Mouse (Mus musculus) limb, embryonic 11.5 days (tissue): ENCODE results near the gene Pbp2. TPM values are rescaled to one million over a fixed set of nuclear protein-coding genes. Genes with fewer than 3 reads are reported as not detected.

Experiments
- ATAC-seq: fragments of 200-750 bp; cut with Nextera tagmentation; 2 replicates; pipeline ENCODE4 v1.8.0; 2017; ENCODE audit warnings: low read depth; ENCODE audit not compliant: insufficient number of reproducible peaks, low FRiP score, low TSS enrichment
- DNase-seq: peaks from one replicate; pipeline ENCODE4 v3.0.0-alpha.2; 2015; ENCODE audit warnings: low spot score
- H3K27ac ChIP-seq: fragments of 300-500 bp; sonication (generic); replicated peaks from 2 replicates; pipeline ENCODE4 v1.5.1; 2014; ENCODE audit warnings: low read depth, mild to moderate bottlenecking, low read length
- H3K27me3 ChIP-seq: fragments of 300-500 bp; sonication (generic); 2 replicates; pipeline ENCODE4 v1.6.1; 2014; ENCODE audit warnings: mild to moderate bottlenecking, low read length, mixed read lengths; ENCODE audit not compliant: control insufficient read depth, insufficient read depth
- H3K36me3 ChIP-seq: fragments of 300-500 bp; sonication (generic); 2 replicates; pipeline ENCODE4 v1.6.1; 2014; ENCODE audit warnings: mild to moderate bottlenecking, low read length, moderate library complexity, mixed read lengths; ENCODE audit not compliant: control insufficient read depth, insufficient read depth
- H3K4me1 ChIP-seq: fragments of 300-500 bp; sonication (generic); 2 replicates; pipeline ENCODE4 v1.6.1; 2014; ENCODE audit warnings: low read length, mixed read lengths; ENCODE audit not compliant: control insufficient read depth, insufficient read depth
- H3K4me2 ChIP-seq: fragments of 300-500 bp; sonication (generic); 2 replicates; pipeline ENCODE4 v1.6.1; 2014; ENCODE audit warnings: low read depth, mild to moderate bottlenecking, moderate library complexity; ENCODE audit not compliant: severe bottlenecking
- H3K4me3 ChIP-seq: fragments of 300-500 bp; sonication (generic); 2 replicates; pipeline ENCODE4 v1.5.1; 2014; ENCODE audit warnings: low read depth, low read length
- H3K9ac ChIP-seq: fragments of 300-500 bp; sonication (generic); 2 replicates; pipeline ENCODE4 v1.6.1; 2014; ENCODE audit warnings: mild to moderate bottlenecking, low read length
- H3K9me3 ChIP-seq: fragments of 300-500 bp; sonication (generic); 2 replicates; pipeline ENCODE4 v1.6.1; 2016; ENCODE audit warnings: low read length; ENCODE audit not compliant: control insufficient read depth
- WGBS: fragments of 180-500 bp; shearing (Covaris S2); extraction: QIAGEN DNeasy Blood & Tissue Kit; methylation state at CpG from one replicate; pipeline ENCODE4 v1.1.7; 2014; 5-methylcytosine and 5-hydroxymethylcytosine counted together
- polyA plus RNA-seq: library from polyadenylated mRNA; unstranded; fragments of >200 nt; fragmentation: Nextera tagmentation; extraction: Ambion mirVana; gene quantifications from 2 replicates; pipeline ENCODE4 v1.2.1, GENCODE M21; 2014

Pbp2 gene
- polyA plus RNA-seq, 1 experiment from 2014 or later: 0.23 TPM

GRCm38 (mm10) chr6:135296267-135296666 lies 13.9 kb downstream of the Pbp2 start:
- Histone ChIP-seq H3K27me3 (no peaks in the 10 kb centered on the region), H3K27ac (no peak overlapping the region), H3K9me3 (no peaks in the 10 kb centered on the region), H3K9ac (no peak overlapping the region), H3K4me2 (no peak overlapping the region), H3K36me3 (no peaks in the 10 kb centered on the region), H3K4me1 (no peaks in the 10 kb centered on the region), H3K4me3 (no peak overlapping the region)
- ATAC-seq (no peak), DNase-seq (no peak)
- 77% methylated on average over 17 of the region's 17 CpGs for WGBS

GRCm38 (mm10) chr6:135295082-135295861 lies 14.9 kb downstream of the Pbp2 start:
- no peaks in the 10 kb centered on the region for H3K4me1 ChIP-seq
- no peak overlapping the region for H3K9ac ChIP-seq
- H3K27me3 ChIP-seq: no peaks in the 10 kb centered on the region
- no peaks in the 10 kb centered on the region for H3K36me3 ChIP-seq
- H3K27ac ChIP-seq: no peak overlapping the region
- no peak overlapping the region for H3K4me3 ChIP-seq
- no peak for DNase-seq
- ATAC-seq: no peak
- H3K9me3 ChIP-seq: no peaks in the 10 kb centered on the region
- 78% methylated on average over 11 of the region's 11 CpGs for WGBS
- no peak overlapping the region for H3K4me2 ChIP-seq

- Histone ChIP-seq H3K27ac (no peak overlapping the region), H3K4me2 (no peak overlapping the region), H3K4me1 (no peaks in the 10 kb centered on the region), H3K9me3 (no peaks in the 10 kb centered on the region), H3K27me3 (no peaks in the 10 kb centered on the region), H3K4me3 (no peak overlapping the region), H3K36me3 (no peaks in the 10 kb centered on the region), H3K9ac (no peak overlapping the region)
- WGBS: 87% methylated on average over 6 of the region's 6 CpGs
- DNase-seq (no peak), ATAC-seq (no peak)
These were observed 16.1 kb downstream of the Pbp2 start for GRCm38 (mm10) chr6:135294150-135294549.

- ATAC-seq (no peak), DNase-seq (no peak)
- H3K27me3 ChIP-seq: no peaks in the 10 kb centered on the region
- H3K9ac ChIP-seq: no peak overlapping the region
- no peaks in the 10 kb centered on the region for H3K9me3 ChIP-seq
- H3K4me3 ChIP-seq: no peak overlapping the region
- H3K4me1 ChIP-seq: no peaks in the 10 kb centered on the region
- WGBS: 70% methylated on average over 4 of the region's 4 CpGs
- no peak overlapping the region for H3K4me2 ChIP-seq
- H3K36me3 ChIP-seq: no peaks in the 10 kb centered on the region
- H3K27ac ChIP-seq: no peak overlapping the region
These were observed 17.8 kb downstream of the Pbp2 start for GRCm38 (mm10) chr6:135292391-135292790.

- no peaks in the 10 kb centered on the region for H3K9me3 ChIP-seq
- no peak for ATAC-seq
- 3% methylated on average over 10 of the region's 10 CpGs for WGBS
- H3K27ac ChIP-seq: no peak overlapping the region
- H3K4me1 ChIP-seq: peaks cover 11% of the 10 kb centered on the region; the same call in 1 of the 2 replicates
- no peak overlapping the region for H3K4me3 ChIP-seq
- no peak overlapping the region for H3K4me2 ChIP-seq
- no peaks in the 10 kb centered on the region for H3K36me3 ChIP-seq
- DNase-seq: peak; percentile 69
- H3K9ac ChIP-seq: no peak overlapping the region
- no peaks in the 10 kb centered on the region for H3K27me3 ChIP-seq
These were observed 30.3 kb downstream of the Pbp2 start for GRCm38 (mm10) chr6:135279856-135280255.

- 53% methylated on average over 5 of the region's 5 CpGs for WGBS
These were observed 30.9 kb downstream of the Pbp2 start for GRCm38 (mm10) chr6:135279286-135279685.

GRCm38 (mm10) chr6:135278302-135278701 lies 31.9 kb downstream of the Pbp2 start:
- no peak for ATAC-seq
- Histone ChIP-seq H3K4me2 (no peak overlapping the region), H3K4me3 (no peak overlapping the region), H3K27me3 (no peaks in the 10 kb centered on the region), H3K9me3 (no peaks in the 10 kb centered on the region), H3K36me3 (no peaks in the 10 kb centered on the region), H3K27ac (no peak overlapping the region), H3K4me1 (peaks cover 11% of the 10 kb centered on the region; the same call in 1 of the 2 replicates), H3K9ac (no peak overlapping the region)
- DNase-seq: no peak
- WGBS: 88% methylated on average over 6 of the region's 6 CpGs

More at GRCm38 (mm10) chr6:135279286-135279685, 30.9 kb downstream of the Pbp2 start:
- H3K27me3 ChIP-seq: no peaks in the 10 kb centered on the region
- ATAC-seq (no peak), DNase-seq (no peak)
- H3K9me3 ChIP-seq: no peaks in the 10 kb centered on the region
- peaks cover 11% of the 10 kb centered on the region; the same call in 1 of the 2 replicates for H3K4me1 ChIP-seq
- H3K9ac ChIP-seq: no peak overlapping the region
- no peak overlapping the region for H3K4me2 ChIP-seq
- no peaks in the 10 kb centered on the region for H3K36me3 ChIP-seq
- no peak overlapping the region for H3K27ac ChIP-seq
- H3K4me3 ChIP-seq: no peak overlapping the region

GRCm38 (mm10) chr6:135276474-135277295 lies 33.5 kb downstream of the Pbp2 start:
- no peak overlapping the region for H3K4me3 ChIP-seq
- ATAC-seq (no peak), DNase-seq (no peak)
- H3K4me1 ChIP-seq: peaks cover 11% of the 10 kb centered on the region; the same call in 1 of the 2 replicates
- no peak overlapping the region for H3K27ac ChIP-seq
- WGBS: 37% methylated on average over 6 of the region's 6 CpGs
- no peaks in the 10 kb centered on the region for H3K9me3 ChIP-seq
- H3K27me3 ChIP-seq: no peaks in the 10 kb centered on the region
- H3K9ac ChIP-seq: no peak overlapping the region
- no peaks in the 10 kb centered on the region for H3K36me3 ChIP-seq
- H3K4me2 ChIP-seq: no peak overlapping the region
